Mouse (Mus musculus) gastrocnemius, postnatal 25 days (tissue): Measurements from ENCODE around the gene Nufip2. TPM values are rescaled to one million over a fixed set of nuclear protein-coding genes. Genes with fewer than 3 reads are reported as not detected.
"Not testable (repeated sequence)": the region's sequence is repeated elsewhere in the genome, so short reads cannot be mapped to it uniquely, and the experiment has no call there.

Experiments used
- DNase-seq: peaks from one replicate; pipeline ENCODE4 v3.0.0; 2022
- long read RNA-seq, 2 experiments: library from polyadenylated mRNA; stranded (forward); transcript quantifications; one replicate each; pipeline ENCODE4 v2.0.0; 2021
- total RNA-seq, 2 experiments: library from RNA; stranded (reverse); gene quantifications; 1 replicate in 1 of 2; 2 replicates in 1 of 2; pipeline ENCODE4 v1.2.3; 2021

Nufip2 gene
- total RNA-seq = 10 to 100 TPM; 34.7 to 37.3 TPM
- long read RNA-seq, experiment 1, full-length matches to known transcripts = 1 of 8 reads
- long read RNA-seq, experiment 1, partial matches to known transcripts = 2 of 8 reads
- long read RNA-seq, experiment 1, other reads (novel, unspliced or antisense) = 5 of 8 reads
- long read RNA-seq, experiment 2, full-length matches to known transcripts = 1 of 5 reads
- long read RNA-seq, experiment 2, partial matches to known transcripts = 0 of 5 reads
- long read RNA-seq, experiment 2, other reads (novel, unspliced or antisense) = 4 of 5 reads

- peak; percentile 99 for DNase-seq
Observed at GRCm38 (mm10) chr11:77685383-77686265, at the start of gene Nufip2. Gene Nufip2, plus strand, starts transcription at chr11:77686155.

GRCm38 (mm10) chr11:77641390-77641789 is 44.6 kb upstream of the Nufip2 start:
- no peak for DNase-seq

- peak; percentile 38 for DNase-seq
Observed at GRCm38 (mm10) chr11:77645481-77645880, 40.5 kb upstream of the Nufip2 start.

GRCm38 (mm10) chr11:77648878-77649277 is 37.1 kb upstream of the Nufip2 start:
- no peak for DNase-seq

GRCm38 (mm10) chr11:77652484-77652883 is 33.5 kb upstream of the Nufip2 start:
- no peak for DNase-seq

GRCm38 (mm10) chr11:77653406-77654190 is 32.4 kb upstream of the Nufip2 start:
- DNase-seq = not testable (repeated sequence)

- DNase-seq = no peak
Observed at GRCm38 (mm10) chr11:77659986-77660385, 26.0 kb upstream of the Nufip2 start.

- DNase-seq = no peak
Observed at GRCm38 (mm10) chr11:77663639-77664038, 22.3 kb upstream of the Nufip2 start.

GRCm38 (mm10) chr11:77664046-77664445 is 21.9 kb upstream of the Nufip2 start:
- DNase-seq = no peak

GRCm38 (mm10) chr11:77665384-77665783 is 20.6 kb upstream of the Nufip2 start:
- not testable (repeated sequence) for DNase-seq

- not testable (repeated sequence) for DNase-seq
Observed at GRCm38 (mm10) chr11:77666766-77667165, 19.2 kb upstream of the Nufip2 start.

GRCm38 (mm10) chr11:77672746-77673145 is 13.2 kb upstream of the Nufip2 start:
- no peak for DNase-seq

- DNase-seq = no peak
Observed at GRCm38 (mm10) chr11:77673428-77673991, 12.4 kb upstream of the Nufip2 start.

- no peak for DNase-seq
Observed at GRCm38 (mm10) chr11:77680018-77680417, 5.9 kb upstream of the Nufip2 start.

GRCm38 (mm10) chr11:77684896-77685295 is 1.1 kb upstream of the Nufip2 start:
- DNase-seq = no peak

- peak; percentile 52 for DNase-seq
Observed at GRCm38 (mm10) chr11:77686346-77686840, 438 bp downstream of the Nufip2 start.

GRCm38 (mm10) chr11:77686841-77687540 is 1.0 kb downstream of the Nufip2 start:
- peak; percentile 67 for DNase-seq

- peak; percentile 52 for DNase-seq
Observed at GRCm38 (mm10) chr11:77687541-77688131, 1.7 kb downstream of the Nufip2 start.

GRCm38 (mm10) chr11:77693026-77693425 is 7.1 kb downstream of the Nufip2 start:
- no peak for DNase-seq

GRCm38 (mm10) chr11:77697232-77697631 is 11.3 kb downstream of the Nufip2 start:
- DNase-seq = no peak

- no peak for DNase-seq
Observed at GRCm38 (mm10) chr11:77705920-77706319, 20.0 kb downstream of the Nufip2 start.
